Mouse (Mus musculus) midbrain, postnatal 0 days (tissue): ENCODE data around the gene Ren1. TPM values are rescaled to one million over a fixed set of nuclear protein-coding genes. Genes with fewer than 3 reads are reported as not detected.
A peak's percentile ranks its signal among the peaks of the same experiment; 100 is the strongest.

Experiments
- ATAC-seq: fragments of 200-750 bp; cut with Nextera tagmentation; 2 replicates; pipeline ENCODE4 v1.8.0; 2017; ENCODE audit warnings: moderate number of reproducible peaks, mild to moderate bottlenecking, moderate TSS enrichment, moderate library complexity; ENCODE audit not compliant: low FRiP score
- DNase-seq: peaks from one replicate; pipeline ENCODE4 v3.0.0-alpha.2; 2015; ENCODE audit warnings: low spot score
- H3K27ac ChIP-seq: fragments of 300-500 bp; sonication (generic); 2 replicates; pipeline ENCODE4 v1.5.1; 2014; ENCODE audit warnings: low read depth, mild to moderate bottlenecking, low read length, mixed read lengths
- H3K27me3 ChIP-seq: fragments of 300-500 bp; sonication (generic); 2 replicates; pipeline ENCODE4 v1.6.1; 2014; ENCODE audit warnings: low read length, control low read depth, mixed read lengths; ENCODE audit not compliant: insufficient read depth
- H3K36me3 ChIP-seq: fragments of 300-500 bp; sonication (generic); 2 replicates; pipeline ENCODE4 v1.6.1; 2014; ENCODE audit warnings: low read length, control low read depth, mixed read lengths; ENCODE audit not compliant: insufficient read depth
- H3K4me1 ChIP-seq: fragments of 300-500 bp; sonication (generic); 2 replicates; pipeline ENCODE4 v1.6.1; 2014; ENCODE audit warnings: mild to moderate bottlenecking, control low read depth, antibody characterized with exemption, low read length, mixed read lengths; ENCODE audit not compliant: insufficient read depth
- H3K4me2 ChIP-seq: fragments of 300-500 bp; sonication (generic); 2 replicates; pipeline ENCODE4 v1.6.1; 2014; ENCODE audit warnings: low read depth, mild to moderate bottlenecking, low read length, mixed read lengths; ENCODE audit not compliant: poor library complexity, severe bottlenecking
- H3K4me3 ChIP-seq: fragments of 300-500 bp; sonication (generic); 2 replicates; pipeline ENCODE4 v1.5.1; 2014; ENCODE audit warnings: low read depth, mild to moderate bottlenecking, low read length, moderate library complexity
- H3K9ac ChIP-seq: fragments of 300-500 bp; sonication (generic); replicated peaks from 2 replicates; pipeline ENCODE4 v1.6.1; 2014; ENCODE audit warnings: mild to moderate bottlenecking, low read length, moderate library complexity, mixed read lengths; ENCODE audit not compliant: poor library complexity, severe bottlenecking
- H3K9me3 ChIP-seq: fragments of 300-500 bp; sonication (generic); 2 replicates; pipeline ENCODE4 v1.6.1; 2016; ENCODE audit warnings: low read length, control low read depth
- CTCF ChIP-seq: IDR thresholded peaks from 2 replicates; pipeline ENCODE4 v1.5.1; 2016; ENCODE audit warnings: antibody characterized with exemption, mild to moderate bottlenecking
- WGBS: fragments of 180-500 bp; shearing (Covaris S2); extraction: QIAGEN DNeasy Blood & Tissue Kit; methylation state at CpG from one replicate; pipeline ENCODE4 v1.1.7; 2014; 5-methylcytosine and 5-hydroxymethylcytosine counted together
- polyA plus RNA-seq: library from polyadenylated mRNA; unstranded; fragments of >200 nt; fragmentation: Nextera tagmentation; extraction: Ambion mirVana; gene quantifications from 2 replicates; pipeline ENCODE4 v1.2.1, GENCODE M21; 2015
- total RNA-seq: library from RNA; depleted of rRNA; stranded (reverse); fragments of >200 nt; gene quantifications from 2 replicates; pipeline ENCODE4 v1.2.3, GENCODE M21; 2014

Gene Ren1
- total and polyA plus RNA-seq, 2 experiments from 2014 or later: not detected

- 3% methylated on average over 9 of the region's 9 CpGs for WGBS
- H3K9me3 ChIP-seq: no peaks in the 10 kb centered on the region
- peaks cover 4% of the 10 kb centered on the region; the same call in 1 of the 2 replicates for H3K36me3 ChIP-seq
- DNase-seq: peak; percentile 86
- peak; percentile 99 for TF ChIP-seq CTCF
- H3K4me3 ChIP-seq: no peak overlapping the region
- H3K27me3 ChIP-seq: no peaks in the 10 kb centered on the region
- no peak overlapping the region for H3K4me2 ChIP-seq
- no peak overlapping the region for H3K27ac ChIP-seq
- no peaks in the 10 kb centered on the region for H3K4me1 ChIP-seq
- peak; percentile 39; the same call in 1 of the 2 replicates for ATAC-seq
- H3K9ac ChIP-seq: no peak overlapping the region
Measured at GRCm38 (mm10) chr1:133382008-133382407, 31.7 kb downstream of the Ren1 start.

- Histone ChIP-seq H3K4me2 (no peak overlapping the region), H3K36me3 (0 out of 2 replicates have a peak, but pooled peaks cover 3% of the 10 kb centered on the region), H3K9me3 (no peaks in the 10 kb centered on the region), H3K4me3 (no peak overlapping the region), H3K27me3 (no peaks in the 10 kb centered on the region), H3K27ac (no peak overlapping the region), H3K4me1 (no peaks in the 10 kb centered on the region), H3K9ac (no peak overlapping the region)
- ATAC-seq (no peak), DNase-seq (no peak)
- TF ChIP-seq CTCF: no peak
- 54% methylated on average over 12 of the region's 12 CpGs for WGBS
Measured at GRCm38 (mm10) chr1:133382552-133383155, 32.3 kb downstream of the Ren1 start.

GRCm38 (mm10) chr1:133383157-133383783, 33.0 kb downstream of the Ren1 start:
- no peak for DNase-seq
- WGBS: 93% methylated on average over 14 of the region's 14 CpGs
- H3K4me1 ChIP-seq: no peaks in the 10 kb centered on the region
- H3K27me3 ChIP-seq: no peaks in the 10 kb centered on the region
- no peak overlapping the region for H3K9ac ChIP-seq
- H3K27ac ChIP-seq: no peak overlapping the region
- H3K36me3 ChIP-seq: 0 out of 2 replicates have a peak, but pooled peaks cover 3% of the 10 kb centered on the region
- no peak overlapping the region for H3K4me3 ChIP-seq
- H3K4me2 ChIP-seq: no peak overlapping the region
- TF ChIP-seq CTCF: no peak
- H3K9me3 ChIP-seq: no peaks in the 10 kb centered on the region
- ATAC-seq: no peak

- peak; percentile 89 for TF ChIP-seq CTCF
- no peak overlapping the region for H3K27ac ChIP-seq
- H3K9me3 ChIP-seq: no peaks in the 10 kb centered on the region
- no peak overlapping the region for H3K4me3 ChIP-seq
- 0 out of 2 replicates have a peak, but pooled peaks have one; percentile 24 for ATAC-seq
- DNase-seq: peak; percentile 81
- H3K4me2 ChIP-seq: peak overlapping the region; percentile 18; the same call in 1 of the 2 replicates
- no peak overlapping the region for H3K9ac ChIP-seq
- no peaks in the 10 kb centered on the region for H3K27me3 ChIP-seq
- H3K4me1 ChIP-seq: no peaks in the 10 kb centered on the region
- 32% methylated on average over 9 of the region's 9 CpGs for WGBS
- H3K36me3 ChIP-seq: peaks cover 12% of the 10 kb centered on the region
Measured at GRCm38 (mm10) chr1:133385506-133385905, 35.2 kb downstream of the Ren1 start.

GRCm38 (mm10) chr1:133386209-133386608, 35.9 kb downstream of the Ren1 start:
- Histone ChIP-seq H3K4me3 (no peak overlapping the region), H3K9me3 (no peaks in the 10 kb centered on the region), H3K9ac (no peak overlapping the region), H3K4me1 (no peaks in the 10 kb centered on the region), H3K4me2 (no peak overlapping the region), H3K27ac (no peak overlapping the region), H3K27me3 (no peaks in the 10 kb centered on the region), H3K36me3 (peaks cover 15% of the 10 kb centered on the region)
- 33% methylated on average over 11 of the region's 11 CpGs for WGBS
- DNase-seq: no peak
- no peak for ATAC-seq
- TF ChIP-seq CTCF: no peak

GRCm38 (mm10) chr1:133387539-133388268, 37.4 kb downstream of the Ren1 start:
- Histone ChIP-seq H3K4me1 (no peaks in the 10 kb centered on the region), H3K9me3 (no peaks in the 10 kb centered on the region), H3K4me2 (no peak overlapping the region), H3K36me3 (peaks cover 18% of the 10 kb centered on the region), H3K9ac (no peak overlapping the region), H3K27me3 (no peaks in the 10 kb centered on the region), H3K4me3 (no peak overlapping the region), H3K27ac (no peak overlapping the region)
- no peak for ATAC-seq
- no peak for TF ChIP-seq CTCF
- no peak for DNase-seq
- 68% methylated on average over 19 of the region's 19 CpGs for WGBS
